Mouse (Mus musculus) layer of hippocampus, adult 9-11 months (tissue): ENCODE results near the gene Mrgprh.

Experiments used
- DNase-seq: peaks from one replicate; pipeline ENCODE4 v3.0.0; 2022

Gene Mrgprh

DNA sequence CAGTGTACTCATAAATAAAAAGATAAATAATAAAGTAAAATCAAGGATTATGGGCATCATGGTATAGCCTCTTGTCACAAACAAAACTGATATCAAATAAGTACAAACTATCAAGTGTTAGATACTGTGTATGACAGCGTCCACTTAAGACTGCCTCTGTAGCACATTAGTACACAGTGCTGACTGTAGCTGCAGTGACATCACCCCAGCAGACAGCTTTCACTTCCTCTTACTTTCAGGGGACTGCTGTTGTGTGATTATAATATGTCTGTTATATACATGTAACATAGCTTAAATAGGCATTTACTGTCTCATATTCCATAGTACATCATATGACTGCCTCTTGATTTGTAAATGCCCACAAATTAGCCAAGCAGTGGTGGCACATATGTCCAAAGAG is 45.2 kb downstream of the Mrgprh start:
- DNase-seq: no peak

DNA sequence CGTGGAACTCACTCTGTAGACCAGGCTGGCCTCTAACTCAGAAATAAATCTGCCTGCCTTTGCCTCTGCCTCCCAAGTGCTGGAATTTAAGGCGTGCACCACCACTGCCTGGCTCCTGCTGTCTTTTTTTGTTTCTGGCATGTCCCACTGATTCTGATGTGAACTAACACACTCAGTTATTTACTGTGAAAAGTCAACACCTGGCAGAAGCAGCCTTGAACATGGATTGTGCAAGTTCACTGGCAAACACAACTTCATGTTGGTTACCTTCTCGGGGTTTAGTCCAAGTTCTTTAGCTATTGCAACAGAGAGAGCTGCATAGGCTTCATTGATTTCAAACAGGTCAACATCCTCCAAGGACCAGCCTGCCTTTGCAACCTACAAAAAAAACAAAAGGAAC is 49.2 kb downstream of the Mrgprh start:
- no peak for DNase-seq

DNA sequence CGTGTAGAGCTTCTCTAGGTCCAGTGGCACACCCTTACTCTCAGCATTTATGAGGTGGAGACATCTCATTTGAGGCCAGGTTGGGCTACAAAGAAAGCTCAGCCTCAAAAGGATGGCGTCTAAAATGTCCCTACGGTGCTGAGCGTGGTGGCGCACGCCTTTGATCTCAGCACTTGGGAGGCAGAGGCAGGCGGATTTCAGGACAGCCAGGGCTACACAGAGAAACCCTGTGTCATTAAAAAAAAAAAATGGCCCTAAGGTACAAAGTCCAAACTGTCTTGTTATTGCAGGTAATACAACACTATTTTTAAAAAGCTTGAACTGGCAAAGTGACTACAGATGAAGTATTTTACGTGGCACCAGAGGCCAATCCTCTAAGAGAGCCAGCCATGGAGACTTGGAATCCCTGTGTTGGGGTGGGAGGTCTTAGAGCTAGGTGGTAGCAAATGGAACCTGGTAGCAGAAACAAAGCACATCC is 49.9 kb downstream of the Mrgprh start:
- no peak for DNase-seq
